Mouse (Mus musculus): ENCODE measurements around the gene Phactr4. TPM values are rescaled to one million over a fixed set of nuclear protein-coding genes. Genes with fewer than 3 reads are reported as not detected.

Gene Phactr4
- polyA plus RNA-seq, 1 experiment from 2014 or later, result 19.5 TPM

DNA sequence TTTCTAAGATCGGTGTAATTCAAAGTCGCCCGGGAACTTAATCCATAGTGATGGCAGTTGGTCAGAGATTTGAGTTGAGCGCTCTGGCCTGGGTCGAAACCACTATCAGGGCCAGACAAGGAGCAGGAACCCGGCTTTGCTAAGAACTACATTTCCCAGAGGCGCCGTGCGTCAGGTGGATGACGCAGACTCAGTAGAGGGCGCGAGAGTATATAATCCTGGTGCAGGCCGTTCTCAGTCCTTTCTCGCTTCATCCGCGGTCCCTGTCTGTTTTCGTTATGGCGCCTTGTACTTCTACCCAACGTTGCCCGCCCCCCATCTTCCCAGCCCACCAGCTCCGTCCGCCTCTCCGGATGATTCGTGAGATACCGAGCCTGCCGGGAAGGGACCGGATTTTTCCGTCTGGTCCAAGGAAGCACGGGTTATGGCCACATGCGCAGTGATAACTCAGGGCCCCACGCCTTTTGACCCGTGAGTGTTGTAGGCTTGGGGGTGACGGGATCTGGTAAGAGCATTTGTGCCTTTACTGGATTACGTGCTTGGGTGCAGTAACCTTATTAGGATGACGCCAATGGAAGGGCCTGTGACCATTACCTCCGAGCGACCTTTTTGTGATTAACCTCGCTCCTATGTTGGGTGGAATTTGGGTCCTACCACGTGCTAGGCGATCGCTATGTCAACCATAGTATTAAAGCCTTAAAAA lies 113.7 kb downstream of the Phactr4 start:
- Histone ChIP-seq H3K4me3 (peak overlapping the region; percentile 72), H3K27me3 (replicated peaks) (no peaks in the 10 kb centered on the region), H3K4me2 (peak overlapping the region; percentile 84), H3K9ac (peak overlapping the region; percentile 88), H3K27ac (ENCODE audit: poor library complexity, severe bottlenecking) (peak overlapping the region; percentile 82), H3K4me1 (replicated peaks) (peaks cover 8% of the 10 kb centered on the region), H3K36me3 (peaks cover 39% of the 10 kb centered on the region), H3K9me3 (replicated peaks) (no peaks in the 10 kb centered on the region)
- under 1% methylated on average over 41 of the region's 41 CpGs for WGBS
- peak; percentile 94 for ATAC-seq (ENCODE audit: insufficient number of reproducible peaks, low FRiP score)

DNA sequence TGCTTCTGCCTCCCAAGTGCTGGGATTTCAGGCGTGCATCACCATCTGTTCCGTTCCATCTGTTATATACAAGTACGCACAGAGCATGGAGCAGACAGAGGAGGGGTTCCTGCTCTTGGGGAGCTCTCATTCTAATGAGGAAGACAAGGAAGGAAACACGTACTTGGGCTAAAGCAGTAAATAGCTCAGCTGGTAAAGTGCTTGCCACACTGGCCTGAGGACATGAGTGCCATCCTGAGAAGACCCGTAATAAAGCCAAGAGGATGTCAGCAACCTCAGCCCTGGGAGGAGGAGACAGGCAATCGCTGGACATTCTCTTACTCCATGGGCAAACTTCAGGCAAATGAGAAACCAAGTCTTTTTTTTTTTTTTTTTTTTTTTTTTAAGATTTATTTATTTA lies 116.3 kb downstream of the Phactr4 start:
- Histone ChIP-seq H3K36me3 (peaks cover 16% of the 10 kb centered on the region), H3K9ac (no peak overlapping the region), H3K27ac (ENCODE audit: poor library complexity, severe bottlenecking) (no peak overlapping the region), H3K4me1 (replicated peaks) (peaks cover 23% of the 10 kb centered on the region), H3K4me3 (no peak overlapping the region), H3K27me3 (replicated peaks) (no peaks in the 10 kb centered on the region), H3K9me3 (replicated peaks) (no peaks in the 10 kb centered on the region), H3K4me2 (no peak overlapping the region)
- ATAC-seq (ENCODE audit: insufficient number of reproducible peaks, low FRiP score), result no peak
- 77% methylated on average over 6 of the region's 6 CpGs for WGBS

Small RNAs within 50 kb of the gene (microRNA-seq; reads per million reads assigned to microRNA genes)
- not detected for gene Gm25707

Other genes starting within 250 kb of the Phactr4 start
- 77.1 and 80.1 TPM in 2 replicates for gene Ythdf2, start 210.2 kb downstream of the Phactr4 start, polyA plus RNA-seq (2016; fragmentation: Nextera tagmentation; extraction: Ambion mirVana)
- 26.3 and 27.3 TPM in 2 replicates for gene Gmeb1, start 160.9 kb downstream of the Phactr4 start, polyA plus RNA-seq (2016; fragmentation: Nextera tagmentation; extraction: Ambion mirVana)
- gene Taf12, start 148.1 kb downstream of the Phactr4 start, polyA plus RNA-seq (2016; fragmentation: Nextera tagmentation; extraction: Ambion mirVana), result 34.7 and 39.5 TPM in 2 replicates
- gene Rab42, start 119.1 kb downstream of the Phactr4 start, polyA plus RNA-seq (2016; fragmentation: Nextera tagmentation; extraction: Ambion mirVana), result 1.1 TPM in 2 replicates
- gene Trnau1ap, start 93.0 kb downstream of the Phactr4 start, polyA plus RNA-seq (2016; fragmentation: Nextera tagmentation; extraction: Ambion mirVana), result 64.8 and 68.5 TPM in 2 replicates
- gene Rcc1, start 68.9 kb downstream of the Phactr4 start, polyA plus RNA-seq (2016; fragmentation: Nextera tagmentation; extraction: Ambion mirVana), result 39.2 and 47.1 TPM in 2 replicates
- gene Med18, start 41.4 kb upstream of the Phactr4 start, polyA plus RNA-seq (2016; fragmentation: Nextera tagmentation; extraction: Ambion mirVana), result 16.4 and 18.2 TPM in 2 replicates
- gene Sesn2, start 88.0 kb upstream of the Phactr4 start, polyA plus RNA-seq (2016; fragmentation: Nextera tagmentation; extraction: Ambion mirVana), result 10.3 and 10.5 TPM in 2 replicates
- gene Atpif1, start 111.2 kb upstream of the Phactr4 start, polyA plus RNA-seq (2016; fragmentation: Nextera tagmentation; extraction: Ambion mirVana), result 1,373 and 1,377 TPM in 2 replicates
- gene Dnajc8, start 113.1 kb upstream of the Phactr4 start, polyA plus RNA-seq (2016; fragmentation: Nextera tagmentation; extraction: Ambion mirVana), result 130 and 135 TPM in 2 replicates
- 0.23 and 0.27 TPM in 2 replicates for gene Ptafr, start 141.6 kb upstream of the Phactr4 start, polyA plus RNA-seq (2016; fragmentation: Nextera tagmentation; extraction: Ambion mirVana)
- gene Eya3, start 216.5 kb upstream of the Phactr4 start, polyA plus RNA-seq (2016; fragmentation: Nextera tagmentation; extraction: Ambion mirVana), result 23.5 and 23.9 TPM in 2 replicates

All from heart, embryonic 12.5 days (tissue).